Mouse (Mus musculus): ENCODE results near the gene Atp6v0b. TPM values are rescaled to one million over a fixed set of nuclear protein-coding genes. Genes with fewer than 3 reads are reported as not detected.

Gene Atp6v0b
- polyA plus RNA-seq, 1 experiment: 232 TPM

DNA sequence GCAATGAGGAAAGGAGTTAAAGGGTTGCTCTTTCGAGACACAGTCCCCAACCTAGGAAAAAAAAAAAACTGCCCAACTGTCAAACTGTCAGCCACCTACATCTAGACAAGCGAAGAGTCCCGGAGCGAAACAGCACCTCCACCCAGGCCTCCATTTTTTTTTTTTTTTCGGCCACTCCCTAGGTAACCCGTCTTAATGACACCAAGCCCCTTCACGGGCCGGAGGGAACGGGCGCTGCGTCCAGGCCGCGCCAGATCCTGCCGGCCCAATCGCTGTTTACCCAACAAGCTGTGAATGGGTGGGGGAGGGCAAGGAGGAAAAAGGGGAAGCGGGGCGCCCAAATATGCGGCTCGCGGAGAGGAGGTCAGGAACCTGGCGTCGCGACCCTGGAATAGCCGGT is 489 bp downstream of the Atp6v0b start:
- no peaks in the 10 kb centered on the region for H3K27me3 ChIP-seq (ENCODE audit: control insufficient read depth, insufficient read depth, low read length)
- H3K4me1 ChIP-seq (ENCODE audit: control insufficient read depth, insufficient read depth, low read length): peaks cover 16% of the 10 kb centered on the region
- no peaks in the 10 kb centered on the region; the same call in 1 of the 2 replicates for H3K36me3 ChIP-seq (ENCODE audit: control insufficient read depth, insufficient read depth, low read length)
- TF ChIP-seq POLR2A (IDR thresholded peaks at IDR 0.05; ENCODE audit: control insufficient read depth, low read depth, low read length): no peak
- TF ChIP-seq CTCF (IDR thresholded peaks at IDR 0.05; ENCODE audit: control insufficient read depth, insufficient read depth, insufficient replicate concordance, low read depth, low read length): no peak
- H3K4me3 ChIP-seq (ENCODE audit: control insufficient read depth, low read depth, low read length): peak overlapping the region; percentile 91
- H3K27ac ChIP-seq (ENCODE audit: control insufficient read depth, insufficient read depth, low read depth, low read length): peak overlapping the region; percentile 92

DNA sequence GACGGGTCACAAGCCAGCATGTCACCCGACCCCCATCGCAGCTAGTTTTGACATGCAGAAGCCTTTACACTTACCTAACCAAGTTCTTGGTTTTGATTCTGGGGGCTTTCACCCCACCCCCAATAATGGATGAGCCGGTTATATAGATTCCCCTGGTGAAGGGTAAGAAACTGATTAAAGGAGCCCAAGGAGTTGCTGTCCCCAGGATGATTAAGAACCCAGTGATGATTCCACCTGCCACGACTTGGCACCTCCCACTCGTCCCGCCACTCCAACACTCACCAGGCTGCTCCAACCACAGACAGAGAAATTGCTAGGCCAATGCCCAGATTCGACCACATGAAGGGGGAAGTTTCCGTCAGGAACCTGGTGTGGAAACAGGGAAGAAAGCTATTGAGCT is 1.1 kb downstream of the Atp6v0b start:
- peak overlapping the region; percentile 92 for H3K27ac ChIP-seq (ENCODE audit: control insufficient read depth, insufficient read depth, low read depth, low read length)
- no peaks in the 10 kb centered on the region; the same call in 1 of the 2 replicates for H3K36me3 ChIP-seq (ENCODE audit: control insufficient read depth, insufficient read depth, low read length)
- TF ChIP-seq CTCF (IDR thresholded peaks at IDR 0.05; ENCODE audit: control insufficient read depth, insufficient read depth, insufficient replicate concordance, low read depth, low read length): no peak
- no peak for TF ChIP-seq POLR2A (IDR thresholded peaks at IDR 0.05; ENCODE audit: control insufficient read depth, low read depth, low read length)
- H3K27me3 ChIP-seq (ENCODE audit: control insufficient read depth, insufficient read depth, low read length): no peaks in the 10 kb centered on the region
- peak overlapping the region; percentile 91 for H3K4me3 ChIP-seq (ENCODE audit: control insufficient read depth, low read depth, low read length)
- peaks cover 14% of the 10 kb centered on the region for H3K4me1 ChIP-seq (ENCODE audit: control insufficient read depth, insufficient read depth, low read length)

DNA sequence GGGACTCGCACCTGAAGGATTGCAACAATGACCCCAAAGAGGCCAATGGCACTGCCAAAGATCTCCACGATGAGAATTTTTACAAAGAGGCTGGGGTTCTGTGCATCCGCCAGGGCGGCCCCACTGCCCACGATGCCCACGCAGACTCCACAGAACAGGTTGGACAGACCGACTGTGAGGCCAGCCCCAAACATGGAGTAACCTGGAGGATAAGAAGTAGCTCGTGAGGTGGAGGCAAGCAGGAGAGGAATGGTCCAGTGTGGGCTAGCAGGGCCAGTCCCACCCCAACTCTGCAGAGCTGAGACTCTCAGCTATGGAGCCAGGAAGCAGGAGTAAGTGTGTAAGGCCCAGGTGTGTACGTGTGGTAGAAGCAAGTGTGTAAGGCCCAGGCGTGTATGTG is 2.0 kb downstream of the Atp6v0b start:
- H3K27ac ChIP-seq (ENCODE audit: control insufficient read depth, insufficient read depth, low read depth, low read length): peak overlapping the region; percentile 92
- no peaks in the 10 kb centered on the region for H3K27me3 ChIP-seq (ENCODE audit: control insufficient read depth, insufficient read depth, low read length)
- no peaks in the 10 kb centered on the region; the same call in 1 of the 2 replicates for H3K36me3 ChIP-seq (ENCODE audit: control insufficient read depth, insufficient read depth, low read length)
- H3K4me3 ChIP-seq (ENCODE audit: control insufficient read depth, low read depth, low read length): peak overlapping the region; percentile 91
- 0 out of 2 replicates have a peak, but pooled peaks have one; percentile 28 for TF ChIP-seq POLR2A (IDR thresholded peaks at IDR 0.05; ENCODE audit: control insufficient read depth, low read depth, low read length)
- TF ChIP-seq CTCF (IDR thresholded peaks at IDR 0.05; ENCODE audit: control insufficient read depth, insufficient read depth, insufficient replicate concordance, low read depth, low read length): no peak; the same call in 1 of the 2 replicates
- H3K4me1 ChIP-seq (ENCODE audit: control insufficient read depth, insufficient read depth, low read length): peaks cover 11% of the 10 kb centered on the region

DNA sequence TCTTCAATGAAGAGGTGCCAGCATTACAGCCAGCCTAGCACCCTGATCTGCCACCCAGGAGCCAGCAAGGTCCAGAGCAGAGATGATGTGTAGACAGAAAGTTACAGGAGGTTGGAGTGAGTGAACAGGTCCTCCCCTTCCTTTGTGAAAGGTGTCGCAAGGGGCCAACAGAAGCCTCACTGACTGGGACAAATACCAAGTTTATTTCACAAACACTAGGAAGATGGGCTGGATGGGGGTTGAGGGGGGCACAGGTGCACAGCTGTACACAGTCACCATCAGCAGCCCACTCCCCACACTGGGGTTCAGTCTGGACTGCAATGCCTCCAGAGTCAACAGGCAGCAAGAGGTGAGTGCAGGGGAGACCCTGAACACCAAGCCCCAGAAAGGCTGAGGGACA is 3.0 kb downstream of the Atp6v0b start:
- TF ChIP-seq POLR2A (IDR thresholded peaks at IDR 0.05; ENCODE audit: control insufficient read depth, low read depth, low read length) (no peak), CTCF (IDR thresholded peaks at IDR 0.05; ENCODE audit: control insufficient read depth, insufficient read depth, insufficient replicate concordance, low read depth, low read length) (no peak)
- Histone ChIP-seq H3K36me3 (ENCODE audit: control insufficient read depth, insufficient read depth, low read length) (no peaks in the 10 kb centered on the region; the same call in 1 of the 2 replicates), H3K27me3 (ENCODE audit: control insufficient read depth, insufficient read depth, low read length) (no peaks in the 10 kb centered on the region), H3K4me3 (ENCODE audit: control insufficient read depth, low read depth, low read length) (peak overlapping the region; percentile 91), H3K27ac (ENCODE audit: control insufficient read depth, insufficient read depth, low read depth, low read length) (peak overlapping the region; percentile 100), H3K4me1 (ENCODE audit: control insufficient read depth, insufficient read depth, low read length) (peaks cover 11% of the 10 kb centered on the region)

DNA sequence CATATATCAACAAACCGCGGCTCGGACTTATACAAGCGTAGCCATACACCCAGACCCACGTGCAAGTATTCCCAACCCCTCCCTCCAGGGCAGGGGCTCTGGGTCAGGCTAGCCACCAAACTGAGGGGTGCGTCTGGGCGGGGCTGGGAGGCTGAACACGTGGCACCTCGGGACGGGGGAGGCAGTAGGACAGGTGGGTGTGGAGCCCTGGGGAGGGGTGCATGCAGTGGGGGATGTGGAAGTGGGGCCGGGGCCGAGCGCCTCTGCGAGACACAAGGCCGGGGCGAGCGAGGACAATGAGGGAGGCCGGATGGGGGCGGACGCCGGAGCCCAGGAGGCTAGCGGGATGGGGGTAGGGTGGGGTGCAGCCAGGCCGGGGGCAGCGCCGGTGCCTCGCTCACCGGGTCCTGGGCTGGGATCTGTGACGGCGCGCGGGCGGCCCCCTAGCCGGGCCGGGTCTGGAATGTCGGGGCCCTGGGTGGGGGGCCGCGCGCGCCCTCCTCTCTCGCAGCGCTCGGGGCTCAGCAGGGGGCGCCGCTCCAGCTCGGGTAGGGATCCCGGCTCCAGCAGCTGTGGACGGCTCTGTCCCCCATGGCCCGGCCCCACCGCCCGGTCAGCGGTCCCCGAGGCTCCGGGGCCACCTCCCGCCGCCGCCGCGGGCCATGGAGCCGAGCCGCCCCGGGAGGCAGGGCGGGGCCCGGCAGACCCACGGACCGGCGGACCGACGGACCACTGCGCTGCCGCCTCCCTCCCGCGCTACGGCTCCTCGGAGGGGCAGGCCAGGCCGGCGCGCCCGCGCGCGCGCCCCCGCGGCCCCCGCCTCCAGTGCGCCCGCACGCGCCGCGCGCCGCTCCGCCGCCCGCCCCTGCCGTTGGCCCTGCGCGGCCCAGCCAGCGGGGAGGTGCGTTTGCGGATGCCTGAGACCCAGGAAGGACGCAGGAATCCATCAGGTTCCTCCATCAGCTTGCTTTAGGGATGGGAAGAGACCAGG is 4.1 kb downstream of the Atp6v0b start, which contains the start of gene B4galt2:
Gene B4galt2 (minus strand): TSS at position 787 of the 991 bp plus-strand sequence.
- no peaks in the 10 kb centered on the region for H3K27me3 ChIP-seq (ENCODE audit: control insufficient read depth, insufficient read depth, low read length)
- H3K4me1 ChIP-seq (ENCODE audit: control insufficient read depth, insufficient read depth, low read length): peaks cover 11% of the 10 kb centered on the region
- TF ChIP-seq POLR2A (IDR thresholded peaks at IDR 0.05; ENCODE audit: control insufficient read depth, low read depth, low read length) (peak; percentile 83), CTCF (IDR thresholded peaks at IDR 0.05; ENCODE audit: control insufficient read depth, insufficient read depth, insufficient replicate concordance, low read depth, low read length) (no peak)
- H3K4me3 ChIP-seq (ENCODE audit: control insufficient read depth, low read depth, low read length): peak within 1 kb of the TSS; percentile 91
- H3K36me3 ChIP-seq (ENCODE audit: control insufficient read depth, insufficient read depth, low read length): no peaks in the 10 kb centered on the region; the same call in 1 of the 2 replicates
- H3K27ac ChIP-seq (ENCODE audit: control insufficient read depth, insufficient read depth, low read depth, low read length): peak within 1 kb of the TSS; percentile 100

DNA sequence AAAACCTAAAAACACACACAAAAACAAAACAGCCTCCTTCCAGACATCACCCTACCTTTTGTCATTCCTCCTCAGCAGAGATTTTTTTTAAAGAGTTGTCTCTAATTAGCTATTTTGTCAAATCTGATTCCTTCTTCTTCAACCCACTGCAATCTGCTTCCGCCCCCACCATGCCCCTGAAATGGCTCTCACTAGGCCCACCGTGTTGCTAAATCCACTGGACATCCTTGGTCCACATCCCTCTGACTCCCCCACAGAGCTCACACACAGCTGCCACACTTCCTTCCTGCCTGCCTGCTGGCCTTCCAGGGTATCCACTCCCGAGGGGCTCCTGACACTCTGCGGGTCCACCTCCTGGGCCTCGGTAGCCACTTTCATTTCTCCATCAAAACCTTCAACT is 8.4 kb downstream of the Atp6v0b start:
- Histone ChIP-seq H3K4me1 (ENCODE audit: control insufficient read depth, insufficient read depth, low read length) (peaks cover 6% of the 10 kb centered on the region), H3K36me3 (ENCODE audit: control insufficient read depth, insufficient read depth, low read length) (peaks cover 1% of the 10 kb centered on the region; the same call in 1 of the 2 replicates), H3K27me3 (ENCODE audit: control insufficient read depth, insufficient read depth, low read length) (no peaks in the 10 kb centered on the region), H3K4me3 (ENCODE audit: control insufficient read depth, low read depth, low read length) (no peak overlapping the region), H3K27ac (ENCODE audit: control insufficient read depth, insufficient read depth, low read depth, low read length) (no peak overlapping the region)
- no peak for TF ChIP-seq CTCF (IDR thresholded peaks at IDR 0.05; ENCODE audit: control insufficient read depth, insufficient read depth, insufficient replicate concordance, low read depth, low read length)
- TF ChIP-seq POLR2A (IDR thresholded peaks at IDR 0.05; ENCODE audit: control insufficient read depth, low read depth, low read length): no peak

DNA sequence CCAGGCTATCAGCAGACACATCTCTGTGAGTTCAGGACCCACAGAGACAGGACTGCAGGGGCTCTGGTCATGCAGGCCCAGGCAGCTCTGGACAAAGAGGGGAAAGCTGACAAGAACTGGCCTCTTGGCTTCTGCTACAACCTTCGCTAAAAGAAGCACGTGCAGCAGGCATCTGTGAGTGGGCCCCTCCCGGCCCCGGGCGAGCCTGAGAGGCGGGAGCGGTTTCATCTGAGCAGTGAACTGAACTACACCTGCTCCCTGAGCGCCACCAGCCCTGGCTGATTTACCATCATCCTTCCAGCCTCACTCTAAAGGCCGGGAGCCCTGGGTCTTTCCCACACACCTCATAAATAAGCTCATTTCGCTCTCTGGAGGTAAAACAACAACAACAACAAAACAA is 8.8 kb downstream of the Atp6v0b start:
- Histone ChIP-seq H3K4me1 (ENCODE audit: control insufficient read depth, insufficient read depth, low read length) (peaks cover 6% of the 10 kb centered on the region), H3K27ac (ENCODE audit: control insufficient read depth, insufficient read depth, low read depth, low read length) (no peak overlapping the region), H3K36me3 (ENCODE audit: control insufficient read depth, insufficient read depth, low read length) (peaks cover 1% of the 10 kb centered on the region; the same call in 1 of the 2 replicates), H3K27me3 (ENCODE audit: control insufficient read depth, insufficient read depth, low read length) (no peaks in the 10 kb centered on the region), H3K4me3 (ENCODE audit: control insufficient read depth, low read depth, low read length) (no peak overlapping the region)
- TF ChIP-seq POLR2A (IDR thresholded peaks at IDR 0.05; ENCODE audit: control insufficient read depth, low read depth, low read length): no peak
- no peak for TF ChIP-seq CTCF (IDR thresholded peaks at IDR 0.05; ENCODE audit: control insufficient read depth, insufficient read depth, insufficient replicate concordance, low read depth, low read length)
